8 mouse cellular contexts compared by ENCODE assay signal in genomic region chr9:40784374-40784967, GRCm38 (mm10). TPM values are rescaled to one million over a fixed set of nuclear protein-coding genes. Genes with fewer than 3 reads are reported as not detected.
DNase-seq lines count a peak whose midpoint lies in the region; ATAC-seq lines count a peak whose summit lies in the region.

No protein-coding gene starts in this region.

- no peaks in the 10 kb centered on the region for H3K36me3 ChIP-seq in heart, embryonic 15.5 days
- H3K36me3 ChIP-seq in hindbrain, embryonic 14.5 days (replicated peaks; ENCODE audit: control insufficient read depth, insufficient read depth), result peaks cover 17% of the 10 kb centered on the region
- no peaks in the 10 kb centered on the region for H3K36me3 ChIP-seq in midbrain, embryonic 15.5 days (replicated peaks)

- no peak overlapping the region for H3K4me3 ChIP-seq in heart, embryonic 15.5 days
- 0 out of 2 replicates have a peak overlapping the region, but pooled peaks have one; percentile 4 for H3K4me3 ChIP-seq in brown adipose tissue, adult 24 weeks (ENCODE audit: insufficient read depth, low read depth, low read length)
- no peak overlapping the region for H3K4me3 ChIP-seq in hindbrain, embryonic 14.5 days (replicated peaks; ENCODE audit: low read length)
- H3K4me3 ChIP-seq in midbrain, embryonic 15.5 days, result no peak overlapping the region

- ATAC-seq in heart, embryonic 15.5 days (replicated peaks; ENCODE audit: insufficient number of reproducible peaks, insufficient read depth, low FRiP score, low read depth), result no peak
- ATAC-seq in hindbrain, embryonic 14.5 days (ENCODE audit: low FRiP score), result 0 out of 2 replicates have a peak, but pooled peaks have one; percentile 41
- ATAC-seq in midbrain, embryonic 15.5 days (replicated peaks), result peak; percentile 69

- H3K27ac ChIP-seq in heart, embryonic 15.5 days, result peak overlapping the region; percentile 61
- H3K27ac ChIP-seq in brown adipose tissue, adult 24 weeks (replicated peaks; ENCODE audit: low read depth, low read length), result peak overlapping the region; percentile 85
- peak overlapping the region; percentile 88 for H3K27ac ChIP-seq in hindbrain, embryonic 14.5 days
- H3K27ac ChIP-seq in midbrain, embryonic 15.5 days, result peak overlapping the region; percentile 75

- H3K9ac ChIP-seq in heart, embryonic 15.5 days, result no peak overlapping the region
- H3K9ac ChIP-seq in hindbrain, embryonic 14.5 days, result peak overlapping the region; percentile 55
- no peak overlapping the region for H3K9ac ChIP-seq in midbrain, embryonic 15.5 days

- no peaks in the 10 kb centered on the region for H3K9me3 ChIP-seq in heart, embryonic 15.5 days (replicated peaks)
- H3K9me3 ChIP-seq in hindbrain, embryonic 14.5 days (ENCODE audit: control insufficient read depth, low read length), result no peaks in the 10 kb centered on the region
- H3K9me3 ChIP-seq in midbrain, embryonic 15.5 days, result no peaks in the 10 kb centered on the region

- H3K4me1 ChIP-seq in heart, embryonic 15.5 days (replicated peaks), result peaks cover 15% of the 10 kb centered on the region; the same call in 1 of the 2 replicates
- peaks cover 22% of the 10 kb centered on the region for H3K4me1 ChIP-seq in brown adipose tissue, adult 24 weeks (ENCODE audit: control insufficient read depth, insufficient read depth, insufficient read length, low read length)
- H3K4me1 ChIP-seq in hindbrain, embryonic 14.5 days (replicated peaks; ENCODE audit: control insufficient read depth, insufficient read depth, low read length), result peaks cover 21% of the 10 kb centered on the region
- H3K4me1 ChIP-seq in midbrain, embryonic 15.5 days, result peaks cover 25% of the 10 kb centered on the region

- H3K4me2 ChIP-seq in heart, embryonic 15.5 days, result peak overlapping the region; percentile 36
- H3K4me2 ChIP-seq in hindbrain, embryonic 14.5 days (replicated peaks), result peak overlapping the region; percentile 31
- peak overlapping the region; percentile 9; the same call in 1 of the 2 replicates for H3K4me2 ChIP-seq in midbrain, embryonic 15.5 days

- H3K27me3 ChIP-seq in heart, embryonic 15.5 days, result no peaks in the 10 kb centered on the region
- no peaks in the 10 kb centered on the region for H3K27me3 ChIP-seq in hindbrain, embryonic 14.5 days (ENCODE audit: control insufficient read depth, insufficient read depth, low read length)
- no peaks in the 10 kb centered on the region for H3K27me3 ChIP-seq in midbrain, embryonic 15.5 days (replicated peaks)

- WGBS in heart, embryonic 15.5 days, result 20% methylated on average over 9 of the region's 9 CpGs
- 10% methylated on average over 9 of the region's 9 CpGs for WGBS in hindbrain, embryonic 14.5 days
- WGBS in midbrain, embryonic 15.5 days, result 2% methylated on average over 9 of the region's 9 CpGs

- no peak for DNase-seq in heart, adult 9 months (ENCODE audit: low spot score in 2 of 2)
- DNase-seq in hindbrain, embryonic 14.5 days (ENCODE audit: low spot score), result peak; percentile 55
- DNase-seq in B cell, adult 2 months, result no peak
- DNase-seq in gastrocnemius, adult 18-20 months (ENCODE audit: low spot score), result no peak
- DNase-seq in right cerebral cortex, postnatal 14 days, result no peak

RNA-seq across cellular contexts. Expression of gene Hspa8, which starts 16.3 kb away (rescaled TPM):
- polyA plus RNA-seq in heart, embryonic 15.5 days (2015; fragmentation: Nextera tagmentation; extraction: Ambion mirVana), result 1,867 and 1,945 TPM in 2 replicates
- 688 and 2,704 TPM in 2 replicates for polyA plus RNA-seq in brown adipose tissue, adult 24 weeks (2012; ENCODE audit: insufficient read depth, insufficient read length, missing spikeins)
- polyA plus RNA-seq in hindbrain, embryonic 14.5 days (2014; fragmentation: Nextera tagmentation; extraction: Ambion mirVana), result 2,885 and 3,458 TPM in 2 replicates
- 3,196 and 3,218 TPM in 2 replicates for polyA plus RNA-seq in midbrain, embryonic 15.5 days (2015; fragmentation: Nextera tagmentation; extraction: Ambion mirVana)
- 1,000 to 10,000 TPM in 1 of 2 experiments, 100 to 1,000 TPM in 1; 992 to 1,504 TPM for total RNA-seq in gastrocnemius, adult 18-20 months (2021)
